Comparison of ENCODE assay signal across 8 mouse cellular contexts in the genomic region with DNA sequence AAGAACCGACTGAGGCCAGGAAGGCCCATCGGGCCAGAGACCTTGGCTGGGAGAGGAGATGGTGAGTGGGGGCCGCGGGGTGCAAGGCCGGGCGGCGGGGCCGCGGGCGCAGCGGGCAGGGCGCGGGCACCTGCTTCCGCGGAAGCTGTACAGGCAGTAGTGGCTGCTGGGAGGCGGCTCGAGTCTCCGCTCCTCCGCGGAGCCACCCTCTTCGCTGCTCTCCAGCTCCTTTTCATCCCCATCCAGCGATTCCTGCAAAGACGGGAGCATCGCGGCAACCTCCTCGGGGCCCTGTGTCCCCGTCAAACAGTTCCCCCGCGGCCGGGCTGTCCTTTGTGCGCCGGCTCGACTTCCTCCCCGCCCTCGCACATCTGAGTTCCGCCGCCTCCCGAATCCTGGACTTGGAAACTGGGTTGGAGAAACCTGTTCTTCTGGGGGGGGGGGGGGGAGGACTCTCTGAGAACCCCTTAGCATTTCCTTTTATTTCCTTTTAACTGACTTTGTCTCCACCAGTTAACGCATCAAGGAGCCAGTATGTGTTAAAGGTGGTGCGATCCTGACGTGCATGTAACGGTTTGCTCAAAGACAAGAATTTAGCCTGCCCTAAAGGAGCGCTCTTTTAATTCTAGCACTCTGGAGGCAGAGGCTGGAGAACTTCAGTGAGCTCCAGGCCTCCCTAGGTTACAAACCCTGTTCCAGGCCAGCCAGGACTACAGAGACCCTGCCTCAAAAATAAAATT. TPM values are rescaled to one million over a fixed set of nuclear protein-coding genes. Genes with fewer than 3 reads are reported as not detected.
A peak's percentile ranks its signal among the peaks of the same experiment; 100 is the strongest.
DNase-seq lines count a peak whose midpoint lies in the region; ATAC-seq and TF ChIP-seq lines count a peak whose summit lies in the region.

A gene (minus strand): TSS at position 323 of the 740 bp plus-strand sequence.

- no peaks in the 10 kb centered on the region for H3K27me3 ChIP-seq in forebrain, embryonic 13.5 days
- H3K27me3 ChIP-seq in neural tube, embryonic 14.5 days (ENCODE audit: control insufficient read depth, insufficient read depth, low read length): no peaks in the 10 kb centered on the region
- no peaks in the 10 kb centered on the region for H3K27me3 ChIP-seq in testis, adult 2 months (ENCODE audit: control insufficient read depth, insufficient read depth, low read length)

- H3K36me3 ChIP-seq in ES-E14 (ENCODE audit: control insufficient read depth, insufficient read depth, low read length, poor library complexity, severe bottlenecking): no peaks in the 10 kb centered on the region
- H3K36me3 ChIP-seq in forebrain, embryonic 13.5 days (ENCODE audit: poor library complexity, severe bottlenecking): peaks cover 25% of the 10 kb centered on the region
- no peaks in the 10 kb centered on the region for H3K36me3 ChIP-seq in neural tube, embryonic 14.5 days (ENCODE audit: control insufficient read depth, insufficient read depth, low read length)
- H3K36me3 ChIP-seq in testis, adult 2 months (ENCODE audit: control insufficient read depth, insufficient read depth, low read length): no peaks in the 10 kb centered on the region; the same call in 1 of the 2 replicates

- intact Hi-C loops in heart, postnatal 10 days (cut with DNase I): no loop called here

- TF ChIP-seq CTCF in testis, adult 2 months (IDR thresholded peaks at IDR 0.05; ENCODE audit: control insufficient read depth, insufficient read depth, insufficient replicate concordance, low read depth, low read length): no peak

- no peak within 1 kb of the TSS; the same call in 1 of the 2 replicates for H3K27ac ChIP-seq in ES-E14 (ENCODE audit: insufficient read depth, low read depth, low read length, poor library complexity, severe bottlenecking)
- H3K27ac ChIP-seq in forebrain, embryonic 13.5 days: peak within 1 kb of the TSS; percentile 94
- H3K27ac ChIP-seq in neural tube, embryonic 14.5 days (ENCODE audit: low read depth, low read length): peak within 1 kb of the TSS; percentile 92
- H3K27ac ChIP-seq in testis, adult 2 months (ENCODE audit: control insufficient read depth, insufficient read depth, low read depth, low read length): no peak within 1 kb of the TSS

- no peaks in the 10 kb centered on the region for H3K9me3 ChIP-seq in ES-E14 (ENCODE audit: control insufficient read depth, insufficient read depth, low read depth, low read length)
- no peaks in the 10 kb centered on the region for H3K9me3 ChIP-seq in forebrain, embryonic 13.5 days (replicated peaks)
- H3K9me3 ChIP-seq in neural tube, embryonic 14.5 days (ENCODE audit: control insufficient read depth, low read length): no peaks in the 10 kb centered on the region

- in situ Hi-C loops in ES-E14 (cut with MboI; ENCODE audit: low sequenced_read_pairs in 2 of 2, unreplicated experiment in 2 of 2): no loop called here

- peak within 1 kb of the TSS; percentile 95 for H3K9ac ChIP-seq in ES-E14 (ENCODE audit: insufficient read depth, low read depth, low read length, poor library complexity, severe bottlenecking)
- peak within 1 kb of the TSS; percentile 99 for H3K9ac ChIP-seq in forebrain, embryonic 13.5 days
- peak within 1 kb of the TSS; percentile 94 for H3K9ac ChIP-seq in neural tube, embryonic 14.5 days (replicated peaks; ENCODE audit: low read depth, low read length)

- TF ChIP-seq POLR2A in testis, adult 2 months (IDR thresholded peaks at IDR 0.05; ENCODE audit: control insufficient read depth, low read depth, low read length): peak; percentile 58

- H3K4me3 ChIP-seq in ES-E14 (ENCODE audit: insufficient read depth in 1 of 2, low read depth in 1 of 2, low read length in 2 of 2, poor library complexity in 1 of 2, severe bottlenecking in 1 of 2): peak within 1 kb of the TSS; percentile 84 to 98
- H3K4me3 ChIP-seq in forebrain, embryonic 13.5 days: peak within 1 kb of the TSS; percentile 84
- H3K4me3 ChIP-seq in neural tube, embryonic 14.5 days (ENCODE audit: low read depth, low read length): peak within 1 kb of the TSS; percentile 82
- H3K4me3 ChIP-seq in testis, adult 2 months (ENCODE audit: control insufficient read depth, low read depth, low read length): peak within 1 kb of the TSS; percentile 92

- H3K4me2 ChIP-seq in forebrain, embryonic 13.5 days: peak within 1 kb of the TSS; percentile 86
- H3K4me2 ChIP-seq in neural tube, embryonic 14.5 days (ENCODE audit: low read depth, low read length): peak within 1 kb of the TSS; percentile 60

- DNase-seq in ES-E14 (ENCODE audit: low read depth, low spot score): peak; percentile 77
- peak; percentile 86 to 91 for DNase-seq in heart, postnatal 10 days
- DNase-seq in large intestine, adult 2 months (ENCODE audit: low read depth, low spot score): peak; percentile 38
- DNase-seq in lung, adult 18-20 months: peak; percentile 76 to 80

- peak; percentile 61; the same call in 1 of the 2 replicates for ATAC-seq in cerebellum, adult (ENCODE audit: insufficient number of reproducible peaks, low FRiP score, low TSS enrichment)
- peak; percentile 91 for ATAC-seq in forebrain, embryonic 13.5 days
- peak; percentile 91 for ATAC-seq in neural tube, embryonic 14.5 days (ENCODE audit: low read depth)

- WGBS in forebrain, embryonic 13.5 days: 3% methylated on average over 33 of the region's 43 CpGs
- WGBS in large intestine, adult 2 months: under 1% methylated on average over 42 of the region's 43 CpGs
- whole genome bisulfite sequencing in neural tube, embryonic 14.5 days: 1% methylated on average over 43 of the region's 43 CpGs

- peaks cover 0 to 2% of the 10 kb centered on the region in 2 experiments; a peak in 1 of 4 replicates for H3K4me1 ChIP-seq in ES-E14 (ENCODE audit: control insufficient read depth in 2 of 2, insufficient read depth in 2 of 2, low read length in 2 of 2, poor library complexity in 1 of 2)
- H3K4me1 ChIP-seq in forebrain, embryonic 13.5 days: peaks cover 18% of the 10 kb centered on the region
- H3K4me1 ChIP-seq in neural tube, embryonic 14.5 days (ENCODE audit: control insufficient read depth, insufficient read depth, low read length): peaks cover 10% of the 10 kb centered on the region; the same call in 1 of the 2 replicates
- H3K4me1 ChIP-seq in testis, adult 2 months (ENCODE audit: control insufficient read depth, insufficient read depth, low read length): no peaks in the 10 kb centered on the region; the same call in 1 of the 2 replicates

TF ChIP-seq in ES-E14, 5 proteins besides CTCF, POLR2A, EP300 and RAD21:
- TF ChIP-seq ZNF384 (IDR thresholded peaks at IDR 0.05; ENCODE audit: low read depth, low read length) (0 out of 2 replicates have a peak, but pooled peaks have one; percentile 23), MAFK (IDR thresholded peaks at IDR 0.05; ENCODE audit: insufficient read depth, low read depth, low read length) (no peak), CHD2 (IDR thresholded peaks at IDR 0.05; ENCODE audit: low read depth, low read length) (peak; percentile 39; the same call in 1 of the 2 replicates), ZC3H11A (IDR thresholded peaks at IDR 0.05; ENCODE audit: borderline replicate concordance, low read depth, low read length) (no peak), HCFC1 (IDR thresholded peaks at IDR 0.05; ENCODE audit: borderline replicate concordance, insufficient read depth, low read length) (peak; percentile 84)

RNA-seq across cellular contexts. Expression of the gene that starts here (rescaled TPM):
- total RNA-seq in ES-E14 (2012; rRNA removed): 11.5 and 15.1 TPM in 2 replicates
- polyA plus RNA-seq in forebrain, embryonic 13.5 days (2015; fragmentation: Nextera tagmentation; extraction: Ambion mirVana): 30.3 and 32.3 TPM in 2 replicates
- 10 to 100 TPM; 16.9 to 19.1 TPM for total RNA-seq in heart, postnatal 10 days (2021)
- 1.4 and 3.0 TPM in 2 replicates for polyA plus RNA-seq in large intestine, adult 2 months (2012; rRNA removed)
- polyA plus RNA-seq in neural tube, embryonic 14.5 days (2014; fragmentation: Nextera tagmentation; extraction: Ambion mirVana): 37.2 and 46.4 TPM in 2 replicates
- polyA plus RNA-seq in testis, adult 2 months (2012; rRNA removed): 1.7 and 2.1 TPM in 2 replicates

Comparison
In these comparisons a context has a peak if more than half of its experiments do, and no peak if none do; other contexts are left out.
1. DNase-seq: peak in every context shown above with its lines; median percentile 88 in heart, postnatal 10 days; 78 in lung, adult 18-20 months; 77 in ES-E14; 38 in large intestine, adult 2 months.
2. H3K27ac ChIP-seq: peak in forebrain, embryonic 13.5 days (single experiment) and neural tube, embryonic 14.5 days (single experiment); none in ES-E14 (single experiment) and testis, adult 2 months (single experiment).
3. Peak in every context shown above with its lines, with median percentiles within 50 percentile points of each other: H3K4me3 ChIP-seq, H3K9ac ChIP-seq and ATAC-seq.